Mouse (Mus musculus) kidney, postnatal 0 days (tissue): ENCODE measurements around the gene Prkca. TPM values are rescaled to one million over a fixed set of nuclear protein-coding genes. Genes with fewer than 3 reads are reported as not detected.

Experiments used
- ATAC-seq: fragments of 200-750 bp; cut with Nextera tagmentation; replicated peaks from 2 replicates; pipeline ENCODE4 v1.8.0; 2017; ENCODE audit warnings: low read depth, moderate number of reproducible peaks, moderate TSS enrichment, moderate library complexity; ENCODE audit not compliant: low FRiP score
- DNase-seq: peaks from one replicate; pipeline ENCODE4 v3.0.0-alpha.2; 2016; ENCODE audit warnings: low spot score
- H3K27ac ChIP-seq: fragments of 300-500 bp; sonication (generic); 2 replicates; pipeline ENCODE4 v1.5.1; 2014; ENCODE audit warnings: mild to moderate bottlenecking
- H3K27me3 ChIP-seq: fragments of 300-500 bp; sonication (generic); 2 replicates; pipeline ENCODE4 v1.6.1; 2014; ENCODE audit warnings: low read length, mixed read lengths; ENCODE audit not compliant: insufficient read depth
- H3K36me3 ChIP-seq: fragments of 300-500 bp; sonication (generic); 2 replicates; pipeline ENCODE4 v1.6.1; 2014; ENCODE audit warnings: low read length, mixed read lengths; ENCODE audit not compliant: insufficient read depth
- H3K4me1 ChIP-seq: fragments of 300-500 bp; sonication (generic); replicated peaks from 2 replicates; pipeline ENCODE4 v1.6.1; 2014; ENCODE audit warnings: antibody characterized with exemption, low read length, mixed read lengths; ENCODE audit not compliant: insufficient read depth
- H3K4me2 ChIP-seq: fragments of 300-500 bp; sonication (generic); 2 replicates; pipeline ENCODE4 v1.6.1; 2014; ENCODE audit warnings: mild to moderate bottlenecking, low read length, moderate library complexity, mixed read lengths
- H3K4me3 ChIP-seq: fragments of 300-500 bp; sonication (generic); replicated peaks from 2 replicates; pipeline ENCODE4 v1.5.1; 2014; ENCODE audit warnings: low read depth, low read length
- H3K9ac ChIP-seq: fragments of 300-500 bp; sonication (generic); 2 replicates; pipeline ENCODE4 v1.6.1; 2014; ENCODE audit warnings: low read depth, low read length
- H3K9me3 ChIP-seq: fragments of 300-500 bp; sonication (generic); replicated peaks from 2 replicates; pipeline ENCODE4 v1.6.1; 2016; ENCODE audit warnings: low read length, inconsistent platforms, mixed read lengths
- CTCF ChIP-seq: IDR thresholded peaks from 2 replicates; pipeline ENCODE4 v1.5.1; 2016; ENCODE audit warnings: antibody characterized with exemption, low read depth, mild to moderate bottlenecking, moderate library complexity
- WGBS: fragments of 180-500 bp; shearing (Covaris S2); extraction: QIAGEN DNeasy Blood & Tissue Kit; methylation state at CpG from one replicate; pipeline ENCODE4 v1.1.7; 2014; 5-methylcytosine and 5-hydroxymethylcytosine counted together
- polyA plus RNA-seq: library from polyadenylated mRNA; unstranded; fragments of >200 nt; fragmentation: Nextera tagmentation; extraction: Ambion mirVana; gene quantifications from 2 replicates; pipeline ENCODE4 v1.2.1, GENCODE M21; 2015

The Prkca gene
- polyA plus RNA-seq, 1 experiment from 2014 or later, result 9.3 TPM

- DNase-seq (no peak), ATAC-seq (no peak)
- H3K9me3 ChIP-seq, result no peaks in the 10 kb centered on the region
- no peaks in the 10 kb centered on the region for H3K27me3 ChIP-seq
- H3K9ac ChIP-seq, result no peak overlapping the region
- WGBS, result 65% methylated on average over 3 of the region's 3 CpGs
- no peak overlapping the region for H3K4me2 ChIP-seq
- H3K4me1 ChIP-seq, result 0 out of 2 replicates have a peak, but pooled peaks cover 7% of the 10 kb centered on the region
- no peak for TF ChIP-seq CTCF
- no peaks in the 10 kb centered on the region for H3K36me3 ChIP-seq
- no peak overlapping the region for H3K4me3 ChIP-seq
- H3K27ac ChIP-seq, result no peak overlapping the region
Measured at GRCm38 (mm10) chr11:108064401-108064800, 279.3 kb downstream of the Prkca start.

GRCm38 (mm10) chr11:108063096-108063495 is 280.6 kb downstream of the Prkca start:
- TF ChIP-seq CTCF, result no peak
- no peak overlapping the region for H3K27ac ChIP-seq
- H3K9me3 ChIP-seq, result no peaks in the 10 kb centered on the region
- 44% methylated on average over 8 of the region's 8 CpGs for WGBS
- no peak overlapping the region for H3K9ac ChIP-seq
- H3K36me3 ChIP-seq, result no peaks in the 10 kb centered on the region
- 0 out of 2 replicates have a peak, but pooled peaks cover 7% of the 10 kb centered on the region for H3K4me1 ChIP-seq
- no peak for DNase-seq
- H3K4me2 ChIP-seq, result no peak overlapping the region
- no peaks in the 10 kb centered on the region for H3K27me3 ChIP-seq
- no peak overlapping the region for H3K4me3 ChIP-seq
- ATAC-seq, result no peak

GRCm38 (mm10) chr11:108061571-108062479 is 281.9 kb downstream of the Prkca start:
- Histone ChIP-seq H3K9me3 (no peaks in the 10 kb centered on the region), H3K27me3 (no peaks in the 10 kb centered on the region), H3K9ac (no peak overlapping the region), H3K4me2 (no peak overlapping the region), H3K4me3 (no peak overlapping the region), H3K27ac (no peak overlapping the region), H3K36me3 (no peaks in the 10 kb centered on the region), H3K4me1 (0 out of 2 replicates have a peak, but pooled peaks cover 7% of the 10 kb centered on the region)
- DNase-seq (peak; percentile 12), ATAC-seq (no peak)
- no peak for TF ChIP-seq CTCF
- whole genome bisulfite sequencing, result 62% methylated on average over 17 of the region's 17 CpGs

- DNase-seq (no peak), ATAC-seq (no peak)
- Histone ChIP-seq H3K36me3 (no peaks in the 10 kb centered on the region), H3K4me3 (no peak overlapping the region), H3K27ac (no peak overlapping the region), H3K27me3 (no peaks in the 10 kb centered on the region), H3K4me1 (0 out of 2 replicates have a peak, but pooled peaks cover 3% of the 10 kb centered on the region), H3K9ac (no peak overlapping the region), H3K9me3 (no peaks in the 10 kb centered on the region), H3K4me2 (no peak overlapping the region)
- TF ChIP-seq CTCF, result no peak
- WGBS, result 90% methylated on average over 6 of the region's 6 CpGs
Measured at GRCm38 (mm10) chr11:108057138-108057537, 286.6 kb downstream of the Prkca start.

GRCm38 (mm10) chr11:108054647-108055046 is 289.1 kb downstream of the Prkca start:
- no peak for ATAC-seq
- WGBS, result 89% methylated on average over 3 of the region's 3 CpGs
- Histone ChIP-seq H3K4me3 (no peak overlapping the region), H3K27me3 (no peaks in the 10 kb centered on the region), H3K36me3 (no peaks in the 10 kb centered on the region), H3K4me1 (no peaks in the 10 kb centered on the region), H3K4me2 (no peak overlapping the region), H3K9ac (no peak overlapping the region), H3K27ac (no peak overlapping the region), H3K9me3 (no peaks in the 10 kb centered on the region)
- TF ChIP-seq CTCF, result no peak
- no peak for DNase-seq

GRCm38 (mm10) chr11:108053746-108054145 is 290.0 kb downstream of the Prkca start:
- Histone ChIP-seq H3K27ac (no peak overlapping the region), H3K27me3 (no peaks in the 10 kb centered on the region), H3K9me3 (no peaks in the 10 kb centered on the region), H3K4me1 (no peaks in the 10 kb centered on the region), H3K4me2 (no peak overlapping the region), H3K9ac (no peak overlapping the region), H3K4me3 (no peak overlapping the region), H3K36me3 (no peaks in the 10 kb centered on the region)
- TF ChIP-seq CTCF, result no peak
- ATAC-seq (no peak), DNase-seq (no peak)
- WGBS, result 80% methylated on average over 10 of the region's 10 CpGs
